Comparison of ENCODE assay signal across 8 mouse cellular contexts in genomic region chr13:10360777-10361176, GRCm38 (mm10). TPM values are rescaled to one million over a fixed set of nuclear protein-coding genes. Genes with fewer than 3 reads are reported as not detected.
DNase-seq lines count a peak whose midpoint lies in the region; ATAC-seq and TF ChIP-seq lines count a peak whose summit lies in the region.

TSS of gene Chrm3 (minus strand) at chr13:10360847.

- H3K4me3 ChIP-seq in embryonic facial prominence, embryonic 13.5 days = peak within 1 kb of the TSS; percentile 55
- peak within 1 kb of the TSS; percentile 58 for H3K4me3 ChIP-seq in limb, embryonic 10.5 days
- H3K4me3 ChIP-seq in midbrain, embryonic 10.5 days = peak within 1 kb of the TSS; percentile 58
- no peak within 1 kb of the TSS for H3K4me3 ChIP-seq in thymus, adult 2 months (ENCODE audit: control insufficient read depth, insufficient read depth, low read length)

- TF ChIP-seq CTCF in thymus, adult 2 months (IDR thresholded peaks at IDR 0.05; ENCODE audit: borderline replicate concordance, control insufficient read depth, extremely low read depth, insufficient read depth, low read length, poor library complexity) = no peak

- H3K27me3 ChIP-seq in embryonic facial prominence, embryonic 13.5 days = peaks cover 50% of the 10 kb centered on the region
- peaks cover 60% of the 10 kb centered on the region for H3K27me3 ChIP-seq in limb, embryonic 10.5 days (ENCODE audit: low read depth, poor library complexity, severe bottlenecking)
- peaks cover 57% of the 10 kb centered on the region for H3K27me3 ChIP-seq in midbrain, embryonic 10.5 days (ENCODE audit: low read depth, poor library complexity, severe bottlenecking)
- H3K27me3 ChIP-seq in thymus, adult 2 months (ENCODE audit: control insufficient read depth, insufficient read depth, low read length) = peaks cover 8% of the 10 kb centered on the region

- peak; percentile 60 for DNase-seq in adrenal gland, postnatal 25 days
- peak; percentile 12 to 34 for DNase-seq in heart, adult 9 months (ENCODE audit: low spot score in 2 of 2)
- peak; percentile 47 to 58 for DNase-seq in kidney, adult 8-10 months
- peak; percentile 61 for DNase-seq in limb, embryonic 10.5 days (ENCODE audit: low spot score)
- peak; percentile 73 for DNase-seq in midbrain, embryonic 10.5 days (ENCODE audit: low spot score)
- DNase-seq in skeletal muscle tissue, adult 2 months (ENCODE audit: low read depth, low spot score) = peak; percentile 17
- DNase-seq in thymus, adult 2 months = no peak

- ATAC-seq in embryonic facial prominence, embryonic 13.5 days (ENCODE audit: insufficient number of reproducible peaks, insufficient read depth, low FRiP score, low TSS enrichment, low read depth) = no peak

- WGBS in embryonic facial prominence, embryonic 13.5 days = 2% methylated on average over 18 of the region's 18 CpGs
- 2% methylated on average over 18 of the region's 18 CpGs for WGBS in limb, embryonic 10.5 days
- 3% methylated on average over 18 of the region's 18 CpGs for WGBS in midbrain, embryonic 10.5 days
- 3% methylated on average over 18 of the region's 18 CpGs for WGBS in thymus, adult 2 months

- H3K36me3 ChIP-seq in embryonic facial prominence, embryonic 13.5 days = no peaks in the 10 kb centered on the region
- no peaks in the 10 kb centered on the region for H3K36me3 ChIP-seq in limb, embryonic 10.5 days
- H3K36me3 ChIP-seq in midbrain, embryonic 10.5 days = no peaks in the 10 kb centered on the region
- no peaks in the 10 kb centered on the region for H3K36me3 ChIP-seq in thymus, adult 2 months (ENCODE audit: control insufficient read depth, insufficient read depth, low read length)

- H3K9me3 ChIP-seq in embryonic facial prominence, embryonic 13.5 days = no peaks in the 10 kb centered on the region
- no peaks in the 10 kb centered on the region for H3K9me3 ChIP-seq in limb, embryonic 10.5 days (replicated peaks)
- H3K9me3 ChIP-seq in midbrain, embryonic 10.5 days (replicated peaks) = no peaks in the 10 kb centered on the region

- H3K9ac ChIP-seq in embryonic facial prominence, embryonic 13.5 days = peak within 1 kb of the TSS; percentile 64

- no peak within 1 kb of the TSS for H3K27ac ChIP-seq in embryonic facial prominence, embryonic 13.5 days
- H3K27ac ChIP-seq in limb, embryonic 10.5 days = no peak within 1 kb of the TSS
- peak within 1 kb of the TSS; percentile 64 for H3K27ac ChIP-seq in midbrain, embryonic 10.5 days (replicated peaks)
- no peak within 1 kb of the TSS for H3K27ac ChIP-seq in thymus, adult 2 months (ENCODE audit: control insufficient read depth, insufficient read depth, low read length)

- peaks cover 21% of the 10 kb centered on the region for H3K4me1 ChIP-seq in embryonic facial prominence, embryonic 13.5 days
- peaks cover 17% of the 10 kb centered on the region for H3K4me1 ChIP-seq in limb, embryonic 10.5 days
- peaks cover 22% of the 10 kb centered on the region for H3K4me1 ChIP-seq in midbrain, embryonic 10.5 days
- no peaks in the 10 kb centered on the region for H3K4me1 ChIP-seq in thymus, adult 2 months (replicated peaks; ENCODE audit: control insufficient read depth, insufficient read depth, low read length)

- peak within 1 kb of the TSS; percentile 97 for H3K4me2 ChIP-seq in embryonic facial prominence, embryonic 13.5 days

- TF ChIP-seq POLR2A in thymus, adult 2 months (IDR thresholded peaks at IDR 0.05; ENCODE audit: control insufficient read depth, extremely low read depth, insufficient read depth, low read length, poor library complexity) = no peak

RNA-seq across cellular contexts. Expression of gene Chrm3, which starts in this region (rescaled TPM):
- 5.7 and 6.7 TPM in 2 replicates for total RNA-seq in adrenal gland, postnatal 25 days (2021)
- polyA plus RNA-seq in embryonic facial prominence, embryonic 13.5 days (2015; fragmentation: Nextera tagmentation; extraction: Ambion mirVana) = 0.95 and 1.3 TPM in 2 replicates
- polyA plus RNA-seq in limb, embryonic 10.5 days (2016; fragmentation: Nextera tagmentation; extraction: Ambion mirVana) = 0.04 TPM in 1 of 2 replicates, not detected in the other
- polyA plus RNA-seq in midbrain, embryonic 10.5 days (2016; fragmentation: Nextera tagmentation; extraction: Ambion mirVana) = 0.06 and 0.32 TPM in 2 replicates
- 0.17 and 0.28 TPM in 2 replicates for polyA plus RNA-seq in thymus, adult 2 months (2012; rRNA removed)

Comparison
In these comparisons a context has a peak if more than half of its experiments do, and no peak if none do; other contexts are left out.
1. Peak in DNase-seq and H3K4me3 ChIP-seq in limb, embryonic 10.5 days; RNA of the gene not detected or under 1 TPM.
2. Peak in DNase-seq, H3K4me3 ChIP-seq and H3K27ac ChIP-seq in midbrain, embryonic 10.5 days; RNA of the gene not detected or under 1 TPM.